Mouse (Mus musculus) ovary, postnatal 10 days (tissue): Measurements from ENCODE around the gene Trmt10b.

Experiments used
- DNase-seq: peaks from one replicate; pipeline ENCODE4 v3.0.0; 2022; ENCODE audit warnings: low spot score

The Trmt10b gene

DNA sequence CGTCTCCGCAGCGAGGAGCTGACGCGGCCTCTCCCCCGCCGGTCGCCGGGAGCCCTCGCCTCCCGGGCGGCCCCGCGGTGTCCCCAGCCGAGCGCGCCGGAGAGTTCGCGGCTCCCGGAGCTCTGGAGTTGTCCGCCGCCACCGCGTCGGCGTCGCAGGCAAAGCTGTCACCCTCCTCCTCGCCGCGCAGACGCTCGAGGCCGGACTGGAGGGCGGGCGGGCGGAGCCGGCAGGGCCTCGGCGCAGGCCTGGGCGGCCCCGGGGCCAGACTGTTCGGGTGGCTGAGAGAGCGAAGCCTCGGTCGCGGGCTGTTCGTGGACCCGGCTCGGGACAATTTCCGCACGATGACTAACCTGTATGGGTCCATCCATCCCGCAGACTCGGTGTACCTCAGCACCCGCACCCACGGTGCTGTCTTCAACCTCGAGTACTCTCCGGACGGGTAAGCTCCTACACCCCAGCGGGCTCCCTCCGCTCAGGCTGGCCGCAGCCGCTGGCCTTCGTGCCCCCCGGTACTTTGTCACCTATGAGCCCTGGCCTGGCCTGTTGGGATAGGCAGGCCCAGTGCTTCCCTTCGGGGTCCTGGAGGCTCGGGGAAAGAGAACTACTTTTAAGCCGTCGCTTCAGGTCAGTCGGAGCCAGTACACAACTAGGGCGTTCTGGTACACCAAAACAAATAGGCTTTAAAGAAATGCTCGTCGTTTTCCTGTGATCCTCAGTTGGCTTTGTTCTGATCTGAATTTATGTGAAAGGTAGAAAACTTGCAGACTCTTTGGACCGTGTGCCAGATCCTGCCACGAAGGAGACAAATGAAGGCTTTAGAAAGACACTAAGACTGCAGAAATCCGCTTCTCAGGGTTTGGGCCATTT is 45.6 kb downstream of the Trmt10b start, which contains the start of gene Exosc3:
Gene Exosc3, minus strand, starts transcription at position 447 of the 870 bp plus-strand sequence.
- peak; percentile 21 for DNase-seq

DNA sequence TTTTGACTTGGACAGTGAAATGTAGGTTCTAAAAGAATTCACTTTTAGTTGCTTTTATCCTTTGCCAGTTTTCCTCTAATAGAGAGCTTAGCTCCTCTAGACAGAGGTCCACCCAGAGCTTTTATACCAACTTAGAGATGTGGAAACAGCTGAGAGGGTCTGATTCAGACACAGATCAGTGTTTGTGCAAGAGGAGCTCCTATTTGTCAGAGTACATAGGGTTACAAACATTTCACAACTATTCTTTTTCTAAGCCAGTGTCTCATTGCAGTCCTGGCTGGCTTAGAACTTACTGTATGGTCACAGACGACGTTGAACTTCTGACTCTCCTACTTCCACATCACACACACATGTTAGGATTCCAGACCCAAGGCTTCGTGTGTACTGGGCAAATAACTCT is 59.7 kb downstream of the Trmt10b start:
- no peak for DNase-seq
